Mouse (Mus musculus) CD4-positive helper T cell, adult 2 months (primary cell): ENCODE measurements around the gene D630023F18Rik.

Source experiments
- DNase-seq: peaks from one replicate; pipeline ENCODE4 v3.0.0-alpha.2; 2012; ENCODE audit warnings: low read depth, missing footprints, low spot score

Gene D630023F18Rik

GRCm38 (mm10) chr1:65122574-65123372 is at the start of gene D630023F18Rik:
TSS of gene D630023F18Rik (minus strand) at chr1:65123214.
- DNase-seq = no peak

GRCm38 (mm10) chr1:65171579-65171978 is 48.6 kb upstream of the D630023F18Rik start:
- no peak for DNase-seq

- DNase-seq = no peak
Observed at GRCm38 (mm10) chr1:65169947-65170346, 46.9 kb upstream of the D630023F18Rik start.

- DNase-seq = no peak
Observed at GRCm38 (mm10) chr1:65169536-65169935, 46.5 kb upstream of the D630023F18Rik start.

GRCm38 (mm10) chr1:65167496-65167895 is 44.5 kb upstream of the D630023F18Rik start:
- no peak for DNase-seq

- DNase-seq = no peak
Observed at GRCm38 (mm10) chr1:65162210-65162609, 39.2 kb upstream of the D630023F18Rik start.

GRCm38 (mm10) chr1:65156111-65156510 is 33.1 kb upstream of the D630023F18Rik start:
- no peak for DNase-seq

- no peak for DNase-seq
Observed at GRCm38 (mm10) chr1:65154814-65155213, 31.8 kb upstream of the D630023F18Rik start.

GRCm38 (mm10) chr1:65147971-65148370 is 25.0 kb upstream of the D630023F18Rik start:
- no peak for DNase-seq

GRCm38 (mm10) chr1:65147326-65147725 is 24.3 kb upstream of the D630023F18Rik start:
- no peak for DNase-seq

- no peak for DNase-seq
Observed at GRCm38 (mm10) chr1:65146601-65147000, 23.6 kb upstream of the D630023F18Rik start.

- no peak for DNase-seq
Observed at GRCm38 (mm10) chr1:65144783-65145182, 21.8 kb upstream of the D630023F18Rik start.

- no peak for DNase-seq
Observed at GRCm38 (mm10) chr1:65137560-65137959, 14.5 kb upstream of the D630023F18Rik start.

GRCm38 (mm10) chr1:65132833-65133232 is 9.8 kb upstream of the D630023F18Rik start:
- no peak for DNase-seq

GRCm38 (mm10) chr1:65131671-65132070 is 8.7 kb upstream of the D630023F18Rik start:
- no peak for DNase-seq

GRCm38 (mm10) chr1:65130226-65130625 is 7.2 kb upstream of the D630023F18Rik start:
- DNase-seq = no peak

GRCm38 (mm10) chr1:65129634-65130180 is 6.7 kb upstream of the D630023F18Rik start:
- no peak for DNase-seq

- DNase-seq = no peak
Observed at GRCm38 (mm10) chr1:65119438-65119837, 3.6 kb downstream of the D630023F18Rik start, which contains the start of gene Gm28845. TSS of gene Gm28845 (minus strand) at chr1:65119558.

- no peak for DNase-seq
Observed at GRCm38 (mm10) chr1:65118150-65118913, 4.7 kb downstream of the D630023F18Rik start.

GRCm38 (mm10) chr1:65113536-65114172 is 9.4 kb downstream of the D630023F18Rik start:
- DNase-seq = no peak

GRCm38 (mm10) chr1:65112807-65113196 is 10.2 kb downstream of the D630023F18Rik start:
- no peak for DNase-seq
